Mouse (Mus musculus): ENCODE measurements around the gene Lnx2.

GRCm38 (mm10) chr5:147015191-147015590 lies 61.2 kb downstream of the Lnx2 start:
- TF ChIP-seq CTCF (IDR thresholded peaks at IDR 0.05; ENCODE audit: borderline replicate concordance, control insufficient read depth, extremely low read depth, insufficient read depth, low read length, poor library complexity), result no peak
- TF ChIP-seq POLR2A (IDR thresholded peaks at IDR 0.05; ENCODE audit: control insufficient read depth, extremely low read depth, insufficient read depth, low read length, poor library complexity), result no peak
